Mouse (Mus musculus) myocyte (in vitro differentiated cells): Measurements from ENCODE around the gene Hist2h4.
"Not testable (repeated sequence)": the region's sequence is repeated elsewhere in the genome, so short reads cannot be mapped to it uniquely, and the experiment has no call there.

Experiments
- POLR2A ChIP-seq: IDR thresholded peaks from one replicate; pipeline ENCODE4 v1.6.1; 2011; ENCODE audit warnings: low read depth, mild to moderate bottlenecking, control low read depth, moderate library complexity; ENCODE audit not compliant: insufficient read length
- USF1 ChIP-seq: IDR thresholded peaks from one replicate; pipeline ENCODE4 v1.6.1; 2011; ENCODE audit warnings: low read depth, mild to moderate bottlenecking, control low read depth, moderate library complexity

GRCm38 (mm10) chr3:96287334-96287733, 24.2 kb upstream of the Hist2h4 start:
- not testable (repeated sequence) for TF ChIP-seq POLR2A, USF1
